Mouse (Mus musculus): ENCODE measurements at regions not wholly inside any gene's neighbourhood (a gene's known extent, or its start where the extent isn't known, plus 50 kb on each side); places are given as distances from the start of the nearest gene placed in this dataset.

DNA sequence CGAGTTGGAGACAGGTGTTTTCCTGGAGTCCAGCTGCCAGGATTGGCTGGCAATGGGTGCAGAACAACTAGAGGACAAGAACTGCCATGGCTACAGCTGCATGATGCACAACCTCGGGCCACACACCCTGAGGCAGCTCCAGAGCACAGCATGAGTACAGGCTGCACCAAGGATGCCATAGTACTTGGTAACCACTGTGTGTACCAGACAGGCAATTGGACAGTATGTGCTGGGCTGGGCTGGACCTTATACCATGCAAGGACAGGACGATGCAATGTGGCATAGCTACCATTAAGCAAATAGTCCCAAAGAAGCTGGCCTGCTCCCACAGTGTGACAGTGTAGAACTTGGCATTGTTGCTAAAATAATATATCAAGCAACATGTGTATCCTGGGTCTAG is 54.6 kb upstream of the Cp start:
- no peak for ATAC-seq (ENCODE audit: low read depth)
- 55% methylated on average over 3 of the region's 3 CpGs for WGBS (ENCODE audit: insufficient replicate concordance)
- Histone ChIP-seq H3K4me1 (ENCODE audit: control insufficient read depth, low read depth, low read length) (peaks cover under 1% of the 10 kb centered on the region; the same call in 1 of the 2 replicates), H3K4me2 (ENCODE audit: low read depth, low read length) (no peak overlapping the region), H3K27ac (ENCODE audit: low read length) (no peak overlapping the region), H3K9me3 (replicated peaks; ENCODE audit: control insufficient read depth, low read length) (no peaks in the 10 kb centered on the region), H3K4me3 (ENCODE audit: low read depth, low read length) (no peak overlapping the region), H3K36me3 (ENCODE audit: control insufficient read depth, insufficient read depth) (no peaks in the 10 kb centered on the region), H3K27me3 (ENCODE audit: control insufficient read depth, insufficient read depth, low read depth, low read length) (no peaks in the 10 kb centered on the region), H3K9ac (ENCODE audit: low read depth, low read length) (no peak overlapping the region)

- Histone ChIP-seq H3K4me1 (ENCODE audit: control insufficient read depth, low read depth, low read length) (no peaks in the 10 kb centered on the region), H3K4me3 (ENCODE audit: low read depth, low read length) (no peak overlapping the region), H3K4me2 (ENCODE audit: low read depth, low read length) (no peak overlapping the region), H3K9ac (ENCODE audit: low read depth, low read length) (no peak overlapping the region), H3K27me3 (ENCODE audit: control insufficient read depth, insufficient read depth, low read depth, low read length) (no peaks in the 10 kb centered on the region), H3K27ac (ENCODE audit: low read length) (no peak overlapping the region), H3K9me3 (replicated peaks; ENCODE audit: control insufficient read depth, low read length) (no peaks in the 10 kb centered on the region), H3K36me3 (ENCODE audit: control insufficient read depth, insufficient read depth) (no peaks in the 10 kb centered on the region)
- 24% methylated on average over 5 of the region's 5 CpGs for WGBS (ENCODE audit: insufficient replicate concordance)
- ATAC-seq (ENCODE audit: low read depth), result peak; percentile 39; the same call in 1 of the 2 replicates
Observed at GRCm38 (mm10) chr3:19904446-19905275, 52.2 kb upstream of the Cp start.

Data from liver, embryonic 16.5 days (tissue).